Comparison of ENCODE assay signal across 28 mouse cellular contexts in genomic region chr5:92210205-92210604, GRCm38 (mm10). TPM values are rescaled to one million over a fixed set of nuclear protein-coding genes. Genes with fewer than 3 reads are reported as not detected.
DNase-seq lines count a peak whose midpoint lies in the region; ATAC-seq and TF ChIP-seq lines count a peak whose summit lies in the region.
"Had no signal": no experiment of that assay in that cellular context is flagged by ENCODE, and none has a peak within 500 bp of the region (broad histone marks: within the 10 kb centered on the region; RNA-seq: fewer than 3 reads in every experiment).

No protein-coding gene starts in this region.

- TF ChIP-seq RAD21 in MEL (IDR thresholded peaks at IDR 0.05; ENCODE audit: low read depth, low read length), result no peak

- no peak for TF ChIP-seq CTCF in kidney, postnatal 0 days (IDR thresholded peaks at IDR 0.05; ENCODE audit: low read depth)
- TF ChIP-seq CTCF in MEL (IDR thresholded peaks at IDR 0.05 in 2 of 3, conservative IDR thresholded peaks at IDR 0.05 in 1 of 3; ENCODE audit: control insufficient read depth in 1 of 3, insufficient read depth in 1 of 3, low read depth in 2 of 3, low read length in 3 of 3, poor library complexity in 1 of 3, severe bottlenecking in 1 of 3), result no peak

- peak; percentile 67 for DNase-seq in heart, embryonic 10.5 days (ENCODE audit: low spot score)
- DNase-seq in heart, adult 18-20 months, result no peak
- peak; percentile 49 for DNase-seq in kidney, postnatal 0 days (ENCODE audit: low spot score)
- no peak for DNase-seq in MEL (ENCODE audit: low read depth, low spot score)
- DNase-seq: adrenal gland, adult 2 months; adrenal gland, postnatal 10 days; adrenal gland, postnatal 25 days; cerebellum, adult 11 months; cerebellum, adult 18-20 months; cerebellum, adult 8-10 months; cerebellum, adult 9-11 months; cerebellum, postnatal 14 days; cerebellum, postnatal 36 days; embryo, embryonic 11 days had no signal

- H3K27ac ChIP-seq in heart, embryonic 10.5 days, result no peak overlapping the region
- no peak overlapping the region for H3K27ac ChIP-seq in kidney, postnatal 0 days
- H3K27ac ChIP-seq in kidney, embryonic 16.5 days (ENCODE audit: low read length), result no peak overlapping the region
- H3K27ac ChIP-seq in MEL (ENCODE audit: control insufficient read depth, low read depth, low read length), result no peak overlapping the region
- H3K27ac ChIP-seq in kidney, embryonic 14.5 days (ENCODE audit: low read depth, low read length), result no peak overlapping the region
- H3K27ac ChIP-seq: embryonic facial prominence, embryonic 13.5 days; embryonic facial prominence, embryonic 15.5 days; forebrain, embryonic 10.5 days; forebrain, embryonic 12.5 days had no signal

- no peaks in the 10 kb centered on the region for H3K4me1 ChIP-seq in heart, embryonic 10.5 days
- no peaks in the 10 kb centered on the region; the same call in 1 of the 2 replicates for H3K4me1 ChIP-seq in kidney, postnatal 0 days (replicated peaks; ENCODE audit: insufficient read depth, low read length)
- 0 out of 2 replicates have a peak, but pooled peaks cover 6% of the 10 kb centered on the region for H3K4me1 ChIP-seq in kidney, embryonic 16.5 days (ENCODE audit: insufficient read depth, low read length)
- H3K4me1 ChIP-seq in MEL (ENCODE audit: control insufficient read depth in 1 of 2, insufficient read depth in 2 of 2, low read length in 2 of 2), result peaks cover 4 to 14% of the 10 kb centered on the region in 2 experiments; a peak in 3 of 4 replicates
- no peaks in the 10 kb centered on the region for H3K4me1 ChIP-seq in kidney, embryonic 14.5 days (ENCODE audit: control insufficient read depth, insufficient read depth, low read length)
- H3K4me1 ChIP-seq: embryonic facial prominence, embryonic 13.5 days; embryonic facial prominence, embryonic 15.5 days; forebrain, embryonic 10.5 days; forebrain, embryonic 12.5 days had no signal

- H3K27me3 ChIP-seq in heart, embryonic 10.5 days (ENCODE audit: insufficient read depth, poor library complexity, severe bottlenecking), result no peaks in the 10 kb centered on the region
- no peaks in the 10 kb centered on the region for H3K27me3 ChIP-seq in kidney, postnatal 0 days (ENCODE audit: insufficient read depth, low read length)
- no peaks in the 10 kb centered on the region for H3K27me3 ChIP-seq in kidney, embryonic 16.5 days (ENCODE audit: insufficient read depth, low read length)
- H3K27me3 ChIP-seq in MEL (ENCODE audit: control insufficient read depth in 1 of 2, insufficient read depth in 2 of 2, low read length in 2 of 2), result no peaks in the 10 kb centered on the region; a peak in 1 of 4 replicates
- no peaks in the 10 kb centered on the region for H3K27me3 ChIP-seq in kidney, embryonic 14.5 days (ENCODE audit: control insufficient read depth, insufficient read depth, low read length)
- H3K27me3 ChIP-seq: embryonic facial prominence, embryonic 13.5 days; embryonic facial prominence, embryonic 15.5 days; forebrain, embryonic 12.5 days had no signal

- no peaks in the 10 kb centered on the region for H3K9me3 ChIP-seq in heart, embryonic 10.5 days
- H3K9me3 ChIP-seq in kidney, postnatal 0 days (replicated peaks; ENCODE audit: low read length), result no peaks in the 10 kb centered on the region
- no peaks in the 10 kb centered on the region for H3K9me3 ChIP-seq in kidney, embryonic 16.5 days (ENCODE audit: low read length)
- H3K9me3 ChIP-seq in MEL (replicated peaks; ENCODE audit: insufficient read depth, low read length), result no peaks in the 10 kb centered on the region
- H3K9me3 ChIP-seq in kidney, embryonic 14.5 days (ENCODE audit: control insufficient read depth, low read length), result no peaks in the 10 kb centered on the region
- H3K9me3 ChIP-seq: embryonic facial prominence, embryonic 13.5 days; embryonic facial prominence, embryonic 15.5 days; forebrain, embryonic 10.5 days; forebrain, embryonic 12.5 days had no signal

- H3K4me3 ChIP-seq in heart, embryonic 10.5 days, result no peak overlapping the region
- H3K4me3 ChIP-seq in kidney, postnatal 0 days (replicated peaks; ENCODE audit: low read depth, low read length), result no peak overlapping the region
- no peak overlapping the region for H3K4me3 ChIP-seq in kidney, embryonic 16.5 days (ENCODE audit: low read length)
- no peak overlapping the region for H3K4me3 ChIP-seq in MEL (ENCODE audit: control insufficient read depth in 1 of 2, insufficient read depth in 1 of 2, low read depth in 2 of 2, low read length in 2 of 2)
- H3K4me3 ChIP-seq in kidney, embryonic 14.5 days (ENCODE audit: low read length), result no peak overlapping the region
- H3K4me3 ChIP-seq: embryonic facial prominence, embryonic 13.5 days; embryonic facial prominence, embryonic 15.5 days; erythroblast, embryonic 14.5 days; forebrain, embryonic 10.5 days; forebrain, embryonic 12.5 days had no signal

- H3K4me2 ChIP-seq in kidney, postnatal 0 days (ENCODE audit: low read length), result no peak overlapping the region
- H3K4me2 ChIP-seq in kidney, embryonic 16.5 days (replicated peaks; ENCODE audit: low read depth, low read length), result no peak overlapping the region
- no peak overlapping the region for H3K4me2 ChIP-seq in kidney, embryonic 14.5 days (replicated peaks; ENCODE audit: low read depth, low read length)
- H3K4me2 ChIP-seq: embryonic facial prominence, embryonic 13.5 days; embryonic facial prominence, embryonic 15.5 days; forebrain, embryonic 12.5 days had no signal

- H3K79me2 ChIP-seq in MEL (ENCODE audit: control insufficient read depth, insufficient read depth, low read length, poor library complexity), result no peaks in the 10 kb centered on the region

- TF ChIP-seq POLR2A in MEL (IDR thresholded peaks at IDR 0.05; ENCODE audit: control insufficient read depth in 1 of 2, insufficient read depth in 1 of 2, low read depth in 1 of 2, low read length in 2 of 2, poor library complexity in 1 of 2), result no peak

- WGBS in heart, embryonic 10.5 days, result 74% methylated on average over 8 of the region's 8 CpGs
- 47% methylated on average over 8 of the region's 8 CpGs for WGBS in kidney, postnatal 0 days
- 59% methylated on average over 8 of the region's 8 CpGs for WGBS in kidney, embryonic 16.5 days
- 57% methylated on average over 8 of the region's 8 CpGs for WGBS in kidney, embryonic 14.5 days

- no peak for ATAC-seq in kidney, postnatal 0 days (replicated peaks; ENCODE audit: low FRiP score, low read depth)
- ATAC-seq in kidney, embryonic 16.5 days (ENCODE audit: low FRiP score, low TSS enrichment), result no peak
- ATAC-seq in kidney, embryonic 14.5 days (ENCODE audit: low FRiP score, low TSS enrichment), result no peak
- ATAC-seq: forebrain, embryonic 14.5 days; forebrain, embryonic 16.5 days had no signal

- H3K9ac ChIP-seq in kidney, postnatal 0 days (ENCODE audit: low read depth, low read length), result no peak overlapping the region
- H3K9ac ChIP-seq in kidney, embryonic 16.5 days (replicated peaks; ENCODE audit: low read length), result no peak overlapping the region
- H3K9ac ChIP-seq in MEL (ENCODE audit: control insufficient read depth, low read depth, low read length, poor library complexity, severe bottlenecking), result no peak overlapping the region
- H3K9ac ChIP-seq in kidney, embryonic 14.5 days (ENCODE audit: low read depth, low read length), result no peak overlapping the region
- H3K9ac ChIP-seq: embryonic facial prominence, embryonic 13.5 days; embryonic facial prominence, embryonic 15.5 days; forebrain, embryonic 12.5 days had no signal

- no peak for TF ChIP-seq EP300 in MEL (IDR thresholded peaks at IDR 0.05; ENCODE audit: low read depth in 1 of 2, low read length in 2 of 2)

- H3K36me3 ChIP-seq in heart, embryonic 10.5 days, result peaks cover 7% of the 10 kb centered on the region; the same call in 1 of the 2 replicates
- no peaks in the 10 kb centered on the region for H3K36me3 ChIP-seq in kidney, postnatal 0 days (ENCODE audit: insufficient read depth, low read length)
- no peaks in the 10 kb centered on the region for H3K36me3 ChIP-seq in kidney, embryonic 16.5 days (ENCODE audit: insufficient read depth, low read length)
- H3K36me3 ChIP-seq in MEL (ENCODE audit: control insufficient read depth in 1 of 2, insufficient read depth in 2 of 2, low read length in 2 of 2), result peaks cover 0 to 7% of the 10 kb centered on the region in 2 experiments; a peak in 2 of 4 replicates
- no peaks in the 10 kb centered on the region for H3K36me3 ChIP-seq in kidney, embryonic 14.5 days (ENCODE audit: control insufficient read depth, insufficient read depth, low read length)
- H3K36me3 ChIP-seq: embryonic facial prominence, embryonic 15.5 days; forebrain, embryonic 10.5 days had no signal

TF ChIP-seq in MEL, 35 proteins besides CTCF, POLR2A, EP300 and RAD21 (continues in another document):
- TF ChIP-seq BHLHE40 (IDR thresholded peaks at IDR 0.05; ENCODE audit: borderline replicate concordance, low read depth, low read length) (peak; percentile 91), MAX (IDR thresholded peaks at IDR 0.05; ENCODE audit: low read length) (peak; percentile 68), TAL1 (IDR thresholded peaks at IDR 0.05; ENCODE audit: low read length) (0 out of 2 replicates have a peak, but pooled peaks have one; percentile 10), TCF12 (IDR thresholded peaks at IDR 0.05; ENCODE audit: low read depth, low read length) (0 out of 2 replicates have a peak, but pooled peaks have one; percentile 10), NRF1 (IDR thresholded peaks at IDR 0.05; ENCODE audit: insufficient read depth, low read depth, low read length, poor library complexity, severe bottlenecking) (no peak), MYB (IDR thresholded peaks at IDR 0.05; ENCODE audit: low read depth, low read length) (no peak)

RNA-seq across cellular contexts. Expression of gene U90926, which starts 5.0 kb away (rescaled TPM):
- polyA plus RNA-seq in heart, embryonic 10.5 days (2016; fragmentation: Nextera tagmentation; extraction: Ambion mirVana), result not detected in 2 replicates
- total RNA-seq in heart, adult 18-20 months (2021), result not detected
- polyA plus RNA-seq in kidney, postnatal 0 days (2015; fragmentation: Nextera tagmentation; extraction: Ambion mirVana), result not detected in 2 replicates
- polyA plus RNA-seq in kidney, embryonic 16.5 days (2015; fragmentation: Nextera tagmentation; extraction: Ambion mirVana), result 0.37 and 0.45 TPM in 2 replicates
- total RNA-seq in MEL (2012; rRNA removed), result not detected in 2 replicates
- not detected for polyA plus RNA-seq in MEL (2012; ENCODE audit: insufficient read depth in 1 of 2, insufficient read length in 2 of 2, low read depth in 1 of 2, low replicate concordance in 2 of 2, missing spikeins in 1 of 2)
- polyA plus RNA-seq in kidney, embryonic 14.5 days (2014; fragmentation: Nextera tagmentation; extraction: Ambion mirVana), result not detected in 2 replicates
- total RNA-seq: adrenal gland, adult 2 months; adrenal gland, postnatal 25 days; common myeloid progenitor, adult 5-6 weeks; ES-E14 had no signal
- polyA plus RNA-seq: adrenal gland, adult 2 months; brain, embryonic 14.5 days; embryonic facial prominence, embryonic 11.5 days; embryonic facial prominence, embryonic 13.5 days; embryonic facial prominence, embryonic 15.5 days; erythroblast, embryonic 14.5 days; forebrain, embryonic 10.5 days; forebrain, embryonic 12.5 days; forebrain, embryonic 14.5 days; forebrain, embryonic 16.5 days had no signal

RNA-seq across cellular contexts. Expression of gene Ppef2, which starts 45.9 kb away (rescaled TPM):
- polyA plus RNA-seq in heart, embryonic 10.5 days (2016; fragmentation: Nextera tagmentation; extraction: Ambion mirVana), result 0.14 TPM in 1 of 2 replicates, not detected in the other
- total RNA-seq in heart, adult 18-20 months (2021), result not detected
- 0.07 and 0.20 TPM in 2 replicates for polyA plus RNA-seq in kidney, postnatal 0 days (2015; fragmentation: Nextera tagmentation; extraction: Ambion mirVana)
- polyA plus RNA-seq in kidney, embryonic 16.5 days (2015; fragmentation: Nextera tagmentation; extraction: Ambion mirVana), result 0.10 and 0.37 TPM in 2 replicates
- 0.04 TPM in 1 of 2 replicates, not detected in the other for total RNA-seq in MEL (2012; rRNA removed)
- under 1 TPM in 1 of 2 experiments, not detected in 1; 0.08 TPM for polyA plus RNA-seq in MEL (2012; ENCODE audit: insufficient read depth in 1 of 2, insufficient read length in 2 of 2, low read depth in 1 of 2, low replicate concordance in 2 of 2, missing spikeins in 1 of 2)
- 0.31 TPM in 1 of 2 replicates, not detected in the other for polyA plus RNA-seq in kidney, embryonic 14.5 days (2014; fragmentation: Nextera tagmentation; extraction: Ambion mirVana)
- total RNA-seq: common myeloid progenitor, adult 5-6 weeks had no signal
- polyA plus RNA-seq: C2C12; embryonic facial prominence, embryonic 11.5 days; erythroblast, embryonic 14.5 days; forebrain, embryonic 10.5 days had no signal

Comparison
In these comparisons a context has a peak if more than half of its experiments do, and no peak if none do; other contexts are left out.
1. DNase-seq: peak in heart, embryonic 10.5 days (single experiment) and kidney, postnatal 0 days (single experiment); none in heart, adult 18-20 months (0 of 2) and MEL (single experiment).